Mouse (Mus musculus) layer of hippocampus, postnatal 10 days (tissue): ENCODE results near the gene Fes. TPM values are rescaled to one million over a fixed set of nuclear protein-coding genes. Genes with fewer than 3 reads are reported as not detected.
A peak's percentile ranks its signal among the peaks of the same experiment; 100 is the strongest.

ENCODE experiments used
- DNase-seq, 2 experiments: peaks; one replicate each; pipeline ENCODE4 v3.0.0; 2021; ENCODE audit warnings: low spot score in 2 of 2
- total RNA-seq, 2 experiments: library from RNA; stranded (reverse); gene quantifications; 2 replicates each; pipeline ENCODE4 v1.2.3; 2021

Fes gene
- total RNA-seq, 2 experiments from 2014 or later, result 5.2 to 10.6 TPM

GRCm38 (mm10) chr7:80347670-80348586, 39.8 kb downstream of the Fes start:
- no peak for DNase-seq

- DNase-seq, result no peak
These were observed 40.9 kb downstream of the Fes start for GRCm38 (mm10) chr7:80346830-80347229.

- DNase-seq, result no peak
These were observed 41.6 kb downstream of the Fes start for GRCm38 (mm10) chr7:80346173-80346572.

GRCm38 (mm10) chr7:80343270-80344018, 44.3 kb downstream of the Fes start:
- DNase-seq, result no peak

- peak; percentile 98 for DNase-seq
These were observed 44.9 kb downstream of the Fes start, which contains the start of gene Hddc3 for GRCm38 (mm10) chr7:80342858-80343257. Gene Hddc3 (plus strand): TSS chr7:80343104.

GRCm38 (mm10) chr7:80341793-80342192, 46.0 kb downstream of the Fes start:
- no peak for DNase-seq

GRCm38 (mm10) chr7:80340793-80341192, 47.0 kb downstream of the Fes start, which contains the start of gene Unc45a:
Gene Unc45a (minus strand): TSS chr7:80341005.
- DNase-seq, result peak; percentile 63 to 72

- peak; percentile 99 for DNase-seq
These were observed 47.7 kb downstream of the Fes start for GRCm38 (mm10) chr7:80339793-80340628.

- peak; percentile 37 to 46 for DNase-seq
These were observed 48.4 kb downstream of the Fes start for GRCm38 (mm10) chr7:80339371-80339770.

GRCm38 (mm10) chr7:80336932-80337331, 50.8 kb downstream of the Fes start:
- DNase-seq, result no peak

- DNase-seq, result no peak
These were observed 52.9 kb downstream of the Fes start for GRCm38 (mm10) chr7:80334848-80335247.

- no peak for DNase-seq
These were observed 56.3 kb downstream of the Fes start for GRCm38 (mm10) chr7:80331433-80331832.

- DNase-seq, result no peak
These were observed 57.5 kb downstream of the Fes start for GRCm38 (mm10) chr7:80330278-80330677.

Other genes starting within 250 kb of the Fes start
- 10 to 100 TPM; 30.4 to 30.7 TPM for gene Sema4b, start 201.1 kb downstream of the Fes start, total RNA-seq
- 10 to 100 TPM; 23.4 to 24.3 TPM for gene Cib1, start 155.1 kb downstream of the Fes start, total RNA-seq
- 1 to 10 TPM; 6.4 to 6.7 TPM for gene Gdpgp1, start 155.1 kb downstream of the Fes start, total RNA-seq
- 1 to 10 TPM; 1.4 to 1.5 TPM for gene Ttll13, start 141.6 kb downstream of the Fes start, total RNA-seq
- 10 to 100 TPM; 37.2 to 39.4 TPM for gene Ngrn, start 126.7 kb downstream of the Fes start, total RNA-seq
- 10 to 100 TPM; 23.0 to 25.6 TPM for gene Vps33b, start 118.3 kb downstream of the Fes start, total RNA-seq
- gene Prc1, start 93.5 kb downstream of the Fes start, total RNA-seq, result 10 to 100 TPM; 10.2 to 10.7 TPM
- 10 to 100 TPM; 21.2 to 22.3 TPM for gene Rccd1, start 63.5 kb downstream of the Fes start, total RNA-seq
- 10 to 100 TPM; 47.9 to 61.9 TPM for gene Unc45a, start 46.9 kb downstream of the Fes start, total RNA-seq
- 10 to 100 TPM; 37.2 to 44.9 TPM for gene Hddc3, start 44.8 kb downstream of the Fes start, total RNA-seq
- 100 to 1,000 TPM; 106 to 115 TPM for gene Man2a2, start 16.6 kb downstream of the Fes start, total RNA-seq
- 10 to 100 TPM; 53.6 to 56.6 TPM for gene Furin, start 17.5 kb upstream of the Fes start, total RNA-seq
- gene Blm, start 147.2 kb upstream of the Fes start, total RNA-seq, result 1 to 10 TPM; 7.0 to 8.1 TPM